Mouse (Mus musculus) frontal cortex, postnatal 36 days (tissue): ENCODE results near the gene Tbcd.

ENCODE experiments used
- DNase-seq, 2 experiments: peaks; one replicate each; pipeline ENCODE4 v3.0.0; 2022; ENCODE audit warnings: low spot score in 2 of 2

The Tbcd gene

DNA sequence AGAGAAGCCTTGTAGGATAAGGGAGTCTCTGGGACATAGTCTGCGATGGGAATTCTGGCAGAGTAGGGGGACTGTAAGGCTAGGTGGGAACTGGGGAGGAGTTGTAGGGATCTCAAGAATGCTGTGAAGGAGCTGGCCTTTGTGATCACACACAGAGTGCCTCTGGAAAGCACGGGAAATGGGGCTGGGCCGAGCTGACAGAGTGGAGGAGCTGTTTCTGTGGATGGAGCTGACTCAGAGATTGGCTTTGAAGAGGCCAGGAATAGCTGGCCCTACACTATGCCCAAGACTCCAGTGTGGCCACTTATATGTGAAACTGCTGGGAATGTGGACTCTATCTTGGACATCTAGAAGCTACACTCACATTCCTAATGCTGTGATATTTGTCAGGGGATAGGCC is 84.8 kb downstream of the Tbcd start:
- DNase-seq = no peak

DNA sequence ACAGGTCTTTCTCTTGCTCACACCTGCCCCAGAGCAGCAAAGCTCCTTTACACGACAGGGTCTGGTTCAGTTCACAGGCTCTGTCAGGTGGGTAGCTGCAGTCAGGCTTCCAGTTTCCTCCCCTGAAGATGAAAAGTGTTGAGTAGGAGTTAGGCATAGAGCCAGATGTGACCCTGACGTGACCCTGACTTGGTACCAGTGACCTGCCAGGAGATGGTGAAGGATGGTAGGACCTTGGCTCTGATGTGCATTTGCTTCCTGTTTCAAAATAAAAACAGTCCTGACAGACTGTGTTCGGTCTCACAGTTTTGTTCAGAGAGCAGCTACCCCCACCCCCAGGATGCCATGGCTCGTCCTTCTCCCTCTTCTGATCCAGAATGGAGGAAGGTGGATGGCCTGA is 90.7 kb downstream of the Tbcd start:
- no peak for DNase-seq

DNA sequence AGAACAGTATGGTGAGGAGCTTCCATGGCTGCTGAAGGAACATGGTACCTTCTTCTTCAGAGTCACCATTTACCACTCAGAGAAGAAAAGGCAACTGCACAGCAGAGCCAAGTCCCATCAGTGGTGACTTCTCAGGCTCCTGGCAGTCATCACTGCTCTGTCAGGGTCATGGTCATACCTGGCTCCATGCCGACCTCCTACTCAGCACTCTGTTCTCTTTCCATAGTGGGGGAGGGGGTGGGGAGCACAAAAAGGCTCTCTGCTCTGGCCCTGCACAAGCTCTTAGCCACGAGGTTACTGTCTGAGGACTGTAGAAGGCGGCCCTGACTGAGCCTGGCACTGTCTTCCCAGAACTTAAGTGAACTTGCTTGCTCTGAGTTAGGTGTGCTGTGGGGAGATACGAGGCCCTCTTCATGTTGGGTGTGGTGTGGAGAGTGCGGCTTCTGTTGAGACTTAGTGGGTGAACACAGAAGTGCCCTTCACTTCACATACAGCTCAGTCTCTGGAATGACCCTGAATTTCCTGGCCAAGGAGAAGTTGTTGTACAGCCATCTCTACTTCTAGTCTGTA is 91.6 kb downstream of the Tbcd start:
- DNase-seq = no peak

DNA sequence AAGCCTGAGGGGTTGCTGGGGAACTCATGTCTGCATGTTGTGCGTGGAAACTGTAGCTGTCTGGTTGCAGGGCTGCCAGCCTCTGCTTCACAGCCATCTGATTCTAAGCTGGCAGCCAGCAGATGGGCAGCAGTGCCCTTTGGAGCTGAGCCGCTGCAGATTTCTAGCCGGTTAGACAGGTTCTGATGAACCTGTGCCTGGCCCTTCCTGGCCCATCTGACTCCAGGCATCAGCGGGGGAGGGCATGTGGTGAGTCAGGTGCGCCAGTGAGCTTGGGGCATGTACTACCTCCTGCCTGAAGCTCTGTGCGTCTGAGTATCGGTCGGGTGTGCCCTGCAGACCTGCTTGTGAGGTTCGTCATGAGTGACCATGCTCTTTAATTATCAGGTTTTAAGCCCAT is 92.2 kb downstream of the Tbcd start:
- DNase-seq = no peak

DNA sequence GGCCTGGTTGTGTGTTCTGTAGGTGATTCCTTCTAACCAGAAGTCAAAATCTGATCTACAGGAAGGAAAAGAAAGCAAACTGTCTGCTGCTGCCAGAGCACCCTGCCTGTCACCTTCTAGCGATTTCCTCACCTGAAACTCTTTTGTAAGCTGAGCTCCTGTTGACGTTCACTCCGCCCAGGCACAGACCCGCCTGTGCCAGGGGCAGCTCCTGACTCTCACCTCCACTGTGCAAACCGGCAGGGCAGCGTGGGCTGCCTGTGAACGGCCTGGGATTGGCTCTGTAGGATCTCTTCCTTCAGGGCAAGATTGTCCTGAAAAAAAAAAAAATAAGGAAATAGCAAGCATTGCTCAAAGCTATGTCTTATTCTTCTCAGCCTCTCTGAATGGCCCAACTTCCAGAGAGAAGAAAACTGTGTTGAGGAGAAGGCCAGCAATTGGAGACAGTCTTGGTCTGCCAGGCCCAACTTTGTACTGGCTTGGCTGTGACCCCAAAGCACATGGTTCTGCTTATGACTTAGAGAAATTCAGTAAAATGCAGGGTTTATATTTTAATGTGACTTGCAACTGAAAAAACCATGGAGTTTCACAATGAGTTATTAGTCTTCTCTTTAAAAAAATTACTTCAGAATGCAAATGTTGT is 93.1 kb downstream of the Tbcd start:
- no peak for DNase-seq

DNA sequence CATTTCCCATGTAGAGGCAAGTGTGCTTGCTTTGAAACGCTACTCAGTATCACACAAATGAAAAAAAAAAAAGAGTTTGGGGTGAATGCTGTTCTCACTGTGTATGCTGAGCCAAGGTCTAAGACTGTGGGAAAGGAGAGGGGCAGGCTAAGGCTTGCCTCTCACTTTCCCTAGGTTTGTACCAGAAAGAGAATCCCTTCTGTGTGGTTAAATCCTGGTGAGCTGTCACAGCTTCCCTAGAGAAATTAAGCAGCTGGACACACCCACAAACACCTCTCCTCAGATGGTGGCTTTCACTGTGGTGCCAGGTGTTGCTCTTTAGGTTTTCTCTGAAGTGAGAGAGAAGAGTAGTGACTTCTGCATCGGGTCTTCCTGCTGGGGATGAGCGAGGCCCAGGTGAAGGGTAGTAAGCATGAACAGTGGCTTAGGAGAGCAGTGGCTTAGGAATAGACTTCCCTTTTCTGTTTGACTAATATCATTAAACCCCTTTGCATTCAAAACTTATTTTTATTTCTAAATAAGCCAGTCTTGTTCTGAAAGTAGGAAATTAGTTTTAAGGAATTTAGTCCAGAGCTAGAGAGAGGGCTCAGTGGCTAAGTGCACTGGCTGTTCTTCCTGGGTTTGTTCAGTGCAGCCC is 93.8 kb downstream of the Tbcd start:
- DNase-seq = no peak

DNA sequence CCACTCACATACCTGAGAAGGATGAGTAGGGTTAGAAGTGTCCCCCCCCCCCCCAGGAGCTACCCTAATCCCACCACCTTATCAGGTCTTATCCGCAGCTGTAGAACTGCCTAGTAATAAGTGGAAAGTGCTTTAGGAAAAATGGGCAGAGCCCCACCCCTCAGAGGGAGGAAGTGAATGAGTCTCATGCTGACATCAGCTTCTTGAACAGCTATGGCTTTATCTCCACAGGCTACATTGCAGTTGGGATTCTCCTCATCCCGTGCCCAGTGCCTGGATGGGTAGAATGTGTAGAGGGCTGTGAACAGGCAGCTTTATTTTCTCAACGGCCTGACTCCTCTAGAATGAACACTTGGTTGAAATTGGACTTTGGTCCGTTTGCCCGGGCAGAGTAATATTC is 95.5 kb downstream of the Tbcd start:
- DNase-seq = no peak

DNA sequence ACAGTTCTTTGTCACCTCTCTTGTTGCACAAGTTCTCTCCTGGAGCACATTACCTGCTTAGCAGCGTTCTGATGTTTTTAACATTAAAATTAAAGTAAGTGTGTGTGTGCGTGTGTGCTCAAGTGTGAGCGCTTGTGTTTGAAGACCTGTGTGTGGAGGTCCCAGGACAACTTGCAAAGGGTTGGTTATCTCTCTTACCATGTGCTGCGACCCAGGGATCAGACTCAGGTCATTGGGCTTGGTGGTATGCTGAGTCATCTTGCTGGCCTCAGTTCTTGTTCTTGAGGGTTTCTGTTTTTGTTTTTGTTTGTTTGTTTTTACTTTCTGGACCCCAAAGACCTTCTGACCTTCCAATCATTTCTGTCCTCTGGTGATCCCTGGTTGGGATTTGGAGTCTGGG is 96.2 kb downstream of the Tbcd start:
- no peak for DNase-seq

DNA sequence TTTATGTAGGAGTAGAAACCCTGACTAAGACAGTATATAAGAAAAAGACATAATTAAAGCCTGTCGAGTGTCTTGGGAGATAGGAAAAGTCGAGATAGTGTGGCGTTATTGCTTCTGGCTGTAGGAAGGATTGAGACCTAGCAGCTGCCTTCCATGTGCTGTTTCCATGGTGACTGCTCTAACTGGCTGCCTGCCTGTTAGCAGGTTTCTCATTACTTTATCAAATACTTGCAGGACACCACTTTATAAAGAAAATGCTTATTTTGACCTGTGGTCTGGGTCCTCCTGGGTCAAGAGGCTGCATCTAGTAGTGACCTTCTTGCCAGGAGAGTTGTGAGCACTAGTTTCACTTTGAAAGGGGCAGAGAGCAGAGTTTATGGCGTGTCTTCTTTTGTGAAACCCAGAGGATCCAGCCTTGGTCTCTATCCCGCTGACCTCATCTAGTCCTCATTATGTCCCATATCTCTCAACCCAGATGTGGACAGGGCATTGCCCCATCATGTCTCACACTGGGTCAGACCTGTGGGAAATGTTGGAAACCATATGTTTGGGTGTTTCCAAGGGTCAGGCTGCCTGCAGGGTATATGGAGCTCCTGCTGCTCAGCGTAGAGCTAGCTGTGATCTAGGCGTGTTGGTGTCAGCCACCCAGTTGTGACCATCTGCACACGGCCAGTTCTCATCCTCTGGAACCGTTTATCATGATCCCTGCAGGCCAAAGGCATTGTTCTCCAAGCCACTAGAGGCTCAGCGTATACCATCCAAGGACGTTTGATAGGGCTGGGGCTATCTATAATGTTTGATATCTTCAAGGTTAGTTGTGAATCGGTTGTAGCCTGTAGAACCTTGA is 97.5 kb downstream of the Tbcd start:
- DNase-seq = peak; percentile 32 to 53

DNA sequence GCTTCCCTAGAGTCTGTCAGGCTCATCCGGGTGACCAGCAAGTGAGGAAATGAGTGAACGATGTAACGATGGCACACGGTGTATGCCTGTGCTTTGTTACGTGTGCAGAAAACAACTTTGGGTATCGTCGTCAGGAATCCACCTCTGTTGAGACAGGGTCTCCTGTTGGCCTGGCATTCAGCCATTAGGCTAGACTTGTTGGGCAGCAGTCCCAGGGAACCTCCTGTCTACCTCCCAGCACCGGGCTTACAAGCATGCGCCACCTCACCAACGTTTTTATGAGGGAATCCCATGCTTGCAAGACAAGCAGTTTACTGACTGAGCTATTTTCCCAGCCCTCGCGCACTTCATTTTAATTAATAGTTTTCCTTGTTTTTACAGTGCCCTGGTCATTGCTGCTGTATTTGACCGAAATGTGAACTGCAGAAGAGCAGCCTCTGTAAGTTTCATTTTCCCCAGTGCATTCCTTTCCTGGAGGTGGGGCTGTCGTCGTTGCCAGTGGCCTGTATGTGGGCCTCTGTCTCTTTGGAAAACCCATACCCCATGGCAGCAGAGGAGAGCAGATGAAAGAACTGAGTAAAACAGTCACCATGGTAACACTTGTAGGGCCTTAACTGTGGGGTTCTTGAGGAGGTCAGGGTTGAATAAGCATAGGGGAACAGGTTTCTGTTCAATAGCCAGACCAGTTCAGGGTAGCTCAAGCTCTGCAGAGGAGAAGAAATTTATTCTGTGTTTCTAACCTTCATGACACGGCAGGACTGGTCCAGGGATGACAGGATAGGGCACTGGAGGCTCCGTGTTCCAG is 98.3 kb downstream of the Tbcd start:
- DNase-seq = no peak

DNA sequence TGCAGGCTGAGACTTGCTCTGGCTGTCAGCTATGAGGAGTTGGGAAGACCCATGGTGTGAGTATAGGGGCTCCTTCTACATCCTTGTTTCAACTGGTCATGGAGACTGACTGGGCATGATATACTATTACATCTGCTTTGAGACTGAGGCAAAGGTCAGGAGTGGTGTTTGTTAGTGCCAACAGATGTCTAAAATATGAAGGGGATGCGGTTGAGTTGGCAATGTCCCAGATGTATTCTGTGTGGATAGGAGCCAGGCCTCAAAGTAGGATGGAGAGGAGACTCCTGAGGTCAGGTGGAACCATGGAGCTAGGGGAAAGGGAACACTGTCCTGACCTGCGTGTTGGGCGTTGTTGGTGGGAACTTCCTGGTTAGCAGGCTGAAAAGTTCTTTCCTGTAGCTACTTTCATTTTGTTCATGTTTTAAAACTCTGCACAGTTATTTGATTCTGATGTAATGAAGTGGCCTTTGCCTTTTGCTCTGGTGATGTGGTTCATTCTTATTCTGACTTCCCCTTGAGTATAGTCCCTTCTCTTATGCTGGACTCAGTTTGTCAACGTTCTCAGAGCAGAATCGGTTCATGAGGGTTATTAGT is 99.6 kb downstream of the Tbcd start:
- DNase-seq = no peak

DNA sequence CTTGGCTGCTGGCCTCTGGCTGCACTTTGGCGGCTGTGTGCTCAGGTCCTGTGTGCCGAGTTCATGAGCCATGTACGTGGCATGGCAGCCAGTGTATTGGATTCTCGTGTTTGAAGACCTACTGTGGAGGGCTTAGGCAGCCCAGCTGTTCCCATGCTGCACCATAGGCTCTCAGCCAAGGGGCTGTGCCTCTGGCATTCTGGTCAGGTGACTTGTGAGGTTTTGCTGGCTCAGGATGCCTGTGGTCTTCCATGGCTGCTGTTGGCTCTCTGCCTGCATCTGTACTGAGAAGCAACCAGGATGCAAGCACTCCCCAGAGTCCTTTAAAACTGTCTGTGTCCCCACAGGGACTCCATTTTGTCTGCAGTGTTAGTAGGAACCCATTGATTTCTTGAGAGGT is 100.4 kb downstream of the Tbcd start:
- no peak for DNase-seq

DNA sequence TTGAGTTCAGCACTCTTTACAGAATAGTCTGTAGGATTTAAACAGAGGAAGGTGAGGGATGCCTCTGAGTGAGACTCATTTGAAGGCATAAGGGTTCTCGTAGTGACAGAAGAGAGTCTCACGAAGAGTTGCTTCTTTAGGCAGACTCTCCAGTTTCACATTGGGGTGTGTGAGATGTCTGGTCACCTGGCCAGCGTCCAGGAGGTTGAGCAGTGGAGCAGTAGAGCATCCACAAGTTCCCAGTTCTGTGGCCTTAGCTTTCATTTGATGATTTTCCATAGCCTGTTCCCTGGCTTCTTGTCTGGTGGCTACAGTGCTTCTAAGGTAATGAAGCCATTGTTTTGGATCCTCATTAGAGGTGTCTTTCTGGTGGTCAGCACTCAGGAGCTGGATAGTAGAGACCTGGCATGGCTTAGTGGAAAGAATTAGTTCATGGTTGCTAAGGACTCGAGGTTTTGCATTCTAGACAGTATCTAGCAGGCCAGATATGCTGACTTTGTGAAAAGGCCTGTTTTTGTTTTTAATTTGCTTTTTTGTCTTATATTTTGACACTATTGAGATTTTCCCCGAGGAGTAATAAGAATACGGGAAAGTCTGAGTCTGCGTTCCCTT is 101.2 kb downstream of the Tbcd start:
- DNase-seq = no peak

DNA sequence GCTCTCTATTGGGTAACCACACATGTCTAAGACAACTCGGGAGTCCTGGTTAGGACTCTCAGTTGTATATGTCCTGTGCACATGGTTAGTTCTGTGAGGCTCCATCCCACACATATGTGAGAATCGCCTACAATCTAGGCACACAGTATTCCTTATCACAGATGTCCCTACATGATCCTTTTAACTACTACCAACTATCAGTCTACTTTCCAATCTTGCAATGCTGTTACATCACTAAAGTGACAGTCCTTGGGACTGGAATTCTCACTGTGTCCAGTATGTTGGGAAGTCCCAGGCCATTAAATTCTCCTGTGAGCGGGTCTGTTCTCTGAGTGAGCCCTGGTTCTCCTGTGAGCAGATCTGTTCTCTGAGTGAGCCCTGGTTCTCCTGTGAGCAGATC is 101.7 kb downstream of the Tbcd start:
- no peak for DNase-seq

DNA sequence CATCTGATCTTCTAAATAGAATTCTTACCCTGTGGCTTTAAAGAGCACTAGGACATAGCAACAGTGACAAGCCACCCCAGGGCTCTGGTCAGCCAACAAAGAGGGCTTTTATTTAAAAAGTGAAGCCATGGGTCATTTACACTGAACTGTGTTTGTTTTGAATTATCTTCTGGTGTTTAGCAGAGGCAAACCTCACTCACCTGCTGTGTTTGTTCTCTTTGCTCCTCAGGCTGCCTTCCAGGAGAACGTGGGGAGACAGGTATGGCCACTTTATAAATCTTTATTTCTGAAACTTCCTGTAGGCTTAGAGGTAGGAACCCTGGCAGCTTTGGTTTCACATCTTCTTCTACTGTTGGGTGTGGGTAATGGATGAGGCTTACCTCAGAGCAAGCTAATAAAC is 105.0 kb downstream of the Tbcd start:
- no peak for DNase-seq

DNA sequence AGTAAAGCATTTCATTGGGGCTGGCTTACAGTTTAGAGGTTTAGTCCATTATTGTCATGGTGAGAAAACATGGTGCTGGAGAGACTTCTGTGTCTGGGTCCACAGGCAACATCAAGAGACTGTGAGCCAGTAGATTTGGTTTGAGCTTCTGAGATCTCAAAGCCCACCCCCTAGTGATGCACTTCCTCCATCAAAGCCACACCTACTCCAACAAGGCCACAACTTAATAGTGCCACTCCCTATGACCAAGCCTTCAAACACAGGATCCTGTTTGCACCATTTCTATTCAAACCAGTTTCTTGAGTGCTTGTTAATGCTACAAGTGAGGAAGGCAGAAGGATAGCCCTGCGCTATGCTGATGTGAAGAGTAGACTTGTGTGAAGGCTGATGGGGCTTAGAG is 106.2 kb downstream of the Tbcd start:
- DNase-seq = no peak

DNA sequence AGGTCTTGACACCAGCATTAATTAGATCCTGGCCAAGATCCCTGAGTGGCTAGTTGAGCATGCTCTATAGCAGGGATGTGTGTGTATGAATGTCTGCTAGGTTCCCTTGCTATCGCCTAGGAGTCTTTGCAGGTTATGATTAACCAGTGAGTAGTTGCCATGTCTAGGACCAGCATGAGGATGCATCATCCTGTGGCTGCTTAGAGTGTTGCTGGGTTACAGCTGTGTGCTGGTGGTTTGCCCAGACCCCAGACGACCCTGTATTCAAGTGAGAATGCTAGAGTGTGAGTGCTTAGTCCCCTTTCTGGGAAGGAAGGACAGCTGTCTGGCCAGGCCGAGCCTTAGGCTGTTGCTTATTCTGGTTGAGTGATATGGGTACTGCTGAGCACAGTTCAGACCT is 106.8 kb downstream of the Tbcd start:
- no peak for DNase-seq

DNA sequence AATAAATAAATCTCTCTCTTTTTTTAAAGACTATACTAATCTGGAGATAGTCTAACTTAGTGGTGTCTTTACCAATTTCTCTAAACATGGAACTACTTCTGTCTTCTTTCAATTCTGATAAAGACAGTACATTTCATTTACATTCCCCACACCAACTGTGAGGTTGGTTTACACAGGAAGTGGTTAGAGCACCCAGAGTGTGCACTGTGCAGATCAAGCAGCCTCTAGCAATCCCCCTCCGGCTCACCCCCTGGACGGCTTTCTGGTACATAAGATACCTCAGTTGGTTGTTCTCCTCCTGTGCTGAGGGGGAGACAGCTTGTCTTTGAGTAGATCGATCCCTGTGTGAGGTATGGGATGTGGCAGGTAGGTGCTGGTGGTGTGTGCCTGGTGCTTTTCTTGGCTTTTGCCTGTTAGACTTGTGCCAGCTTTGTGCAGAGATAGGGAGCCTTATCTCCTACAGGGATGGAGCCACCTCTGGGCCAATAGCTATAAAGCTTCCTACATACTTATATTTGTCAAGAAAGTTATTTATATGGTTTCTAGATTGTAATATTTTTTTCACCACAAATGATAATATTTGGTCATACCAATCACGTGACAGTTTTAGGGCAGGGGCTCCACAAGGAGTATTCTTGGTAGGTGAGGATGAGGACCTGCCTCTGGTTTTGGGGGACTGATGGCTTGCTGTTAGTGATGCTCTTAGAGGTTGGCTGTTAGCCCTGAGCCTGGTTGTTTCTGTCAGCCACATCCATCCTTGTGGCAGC is 108.0 kb downstream of the Tbcd start:
- no peak for DNase-seq

DNA sequence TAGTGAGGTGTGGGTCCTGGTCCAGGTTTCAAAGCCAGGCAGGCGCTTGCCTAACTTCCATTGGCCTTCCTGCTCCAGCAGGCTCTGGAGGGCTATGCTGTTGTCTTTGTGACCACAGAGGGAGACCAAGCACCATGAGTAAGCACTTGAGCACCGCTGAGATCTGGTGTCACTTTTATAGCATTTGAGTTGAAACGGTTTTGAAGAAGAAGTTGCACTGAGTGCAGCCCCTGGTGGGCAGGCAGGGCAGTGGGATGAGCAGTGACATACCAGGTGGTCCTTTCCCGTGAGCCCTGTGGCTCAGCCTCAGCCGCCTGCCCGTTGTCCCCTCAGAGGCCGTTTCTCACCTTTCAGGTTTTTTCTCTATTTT is 108.5 kb downstream of the Tbcd start:
- DNase-seq = no peak

DNA sequence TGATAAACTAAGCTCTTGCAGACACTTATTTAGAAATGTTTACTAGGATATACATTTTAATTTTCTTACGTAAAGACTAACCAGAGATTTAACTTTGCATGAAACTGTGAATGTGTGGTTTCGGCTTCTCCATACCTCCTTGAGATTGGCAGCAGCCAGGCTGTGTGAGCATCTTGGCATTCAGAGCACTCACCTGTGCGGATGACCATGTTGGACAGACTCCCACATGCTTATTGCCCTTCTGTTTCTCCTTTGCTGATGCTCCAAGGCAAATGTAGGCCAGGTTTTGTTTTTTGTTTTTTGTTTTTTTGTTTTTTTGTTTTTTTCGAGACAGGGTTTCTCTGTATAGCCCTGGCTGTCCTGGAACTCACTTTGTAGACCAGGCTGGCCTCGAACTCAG is 111.6 kb downstream of the Tbcd start:
- no peak for DNase-seq
